Mouse (Mus musculus) bone marrow macrophage, adult 2 months (primary cell): ENCODE results near the gene Tenm4.

Experiments
- CTCF ChIP-seq: IDR thresholded peaks from 2 replicates; pipeline ENCODE4 v1.5.1; 2012; ENCODE audit warnings: low read depth, mild to moderate bottlenecking, low read length, moderate library complexity
- POLR2A ChIP-seq: IDR thresholded peaks from 2 replicates; pipeline ENCODE4 v1.6.1; 2012; ENCODE audit warnings: mild to moderate bottlenecking, low read depth, low read length, borderline replicate concordance

GRCm38 (mm10) chr7:96267266-96267665 lies 96.2 kb downstream of the Tenm4 start:
- no peak for TF ChIP-seq POLR2A
- no peak for TF ChIP-seq CTCF
